Mouse (Mus musculus) liver, adult (tissue): Measurements from ENCODE around the gene Tspan18.

Experiments used
- GATA4 ChIP-seq: IDR thresholded peaks from 2 replicates; pipeline ENCODE4 v1.6.1; 2014; ENCODE audit warnings: mild to moderate bottlenecking, low read length; ENCODE audit not compliant: insufficient replicate concordance

Tspan18 gene

DNA sequence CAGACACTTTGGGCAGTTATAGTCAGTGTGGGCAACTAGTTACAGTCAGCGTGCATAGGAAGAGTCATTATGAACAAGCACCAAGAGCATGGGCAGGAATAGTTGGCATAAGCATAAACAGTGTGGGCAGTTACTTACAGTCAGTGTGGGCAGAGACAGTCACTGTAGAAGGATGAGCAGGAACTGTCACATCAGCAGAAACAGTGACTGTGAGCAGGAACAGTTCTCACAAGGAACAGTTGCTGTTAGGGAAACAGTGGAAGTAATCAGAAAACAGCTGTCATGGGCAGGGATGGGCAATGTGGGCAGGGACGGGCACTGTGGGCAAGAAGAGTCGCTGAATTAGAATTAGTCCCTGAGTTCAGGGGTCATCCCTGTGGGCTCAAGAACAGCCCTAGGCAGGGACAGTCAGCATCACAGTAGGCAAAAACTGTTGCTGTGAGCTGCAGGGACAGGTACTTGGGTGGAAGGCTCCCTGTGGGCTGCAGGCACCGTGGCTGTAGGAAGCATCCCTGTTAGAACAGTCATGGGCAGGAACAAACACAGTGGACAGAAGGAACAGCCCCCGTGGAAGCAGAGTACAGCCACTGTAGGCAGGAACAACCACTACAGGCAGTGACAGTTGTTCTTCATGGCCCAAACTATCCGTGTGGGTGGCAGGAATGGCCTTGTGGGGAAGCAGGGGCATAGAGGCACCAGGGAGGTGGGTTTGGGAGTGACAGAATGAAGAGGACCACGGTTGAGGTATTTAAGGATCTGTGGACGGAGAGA is 18.8 kb upstream of the Tspan18 start:
- TF ChIP-seq GATA4, result no peak

DNA sequence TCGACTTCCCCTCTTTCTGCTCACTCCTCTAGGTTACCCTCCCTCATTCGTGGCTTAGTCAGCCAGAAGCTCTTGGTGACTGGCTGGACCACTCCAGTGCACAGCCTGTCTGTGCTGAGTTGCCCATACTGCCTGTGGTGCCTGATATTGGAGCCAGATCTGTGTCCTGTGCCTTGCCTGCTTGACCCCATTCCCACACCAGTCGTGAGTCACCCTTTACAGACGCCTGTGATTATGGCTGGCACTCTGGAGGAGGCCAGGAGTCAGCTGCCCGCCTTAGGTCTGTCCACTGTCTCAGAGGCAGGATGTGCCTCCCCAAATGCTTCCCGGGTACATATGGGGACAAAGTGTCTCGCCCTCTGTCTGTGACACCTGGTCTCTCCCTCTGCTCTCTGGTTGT is 17.0 kb upstream of the Tspan18 start:
- no peak for TF ChIP-seq GATA4

- TF ChIP-seq GATA4, result no peak
Observed at GRCm38 (mm10) chr2:93347018-93347417, 12.7 kb upstream of the Tspan18 start.

DNA sequence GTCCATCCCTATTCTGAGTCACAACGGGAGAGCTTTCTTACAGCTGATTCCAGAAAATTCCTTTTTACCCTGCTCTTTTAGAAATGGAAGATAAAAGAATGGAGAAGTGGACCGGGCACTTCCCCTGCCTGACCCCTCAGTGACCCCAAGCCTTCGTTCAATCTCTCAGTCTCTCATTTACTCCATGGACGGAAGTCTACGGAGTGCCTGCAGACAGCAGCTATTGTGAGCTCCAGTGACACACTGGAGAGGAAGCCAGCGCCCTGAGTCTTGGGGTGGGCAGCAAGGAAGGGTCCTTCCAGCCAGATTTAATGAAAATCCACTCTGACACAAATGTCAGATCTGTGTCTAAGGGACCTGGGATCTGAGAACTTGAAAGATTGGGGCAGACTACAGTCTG is 12.3 kb upstream of the Tspan18 start:
- TF ChIP-seq GATA4, result no peak

DNA sequence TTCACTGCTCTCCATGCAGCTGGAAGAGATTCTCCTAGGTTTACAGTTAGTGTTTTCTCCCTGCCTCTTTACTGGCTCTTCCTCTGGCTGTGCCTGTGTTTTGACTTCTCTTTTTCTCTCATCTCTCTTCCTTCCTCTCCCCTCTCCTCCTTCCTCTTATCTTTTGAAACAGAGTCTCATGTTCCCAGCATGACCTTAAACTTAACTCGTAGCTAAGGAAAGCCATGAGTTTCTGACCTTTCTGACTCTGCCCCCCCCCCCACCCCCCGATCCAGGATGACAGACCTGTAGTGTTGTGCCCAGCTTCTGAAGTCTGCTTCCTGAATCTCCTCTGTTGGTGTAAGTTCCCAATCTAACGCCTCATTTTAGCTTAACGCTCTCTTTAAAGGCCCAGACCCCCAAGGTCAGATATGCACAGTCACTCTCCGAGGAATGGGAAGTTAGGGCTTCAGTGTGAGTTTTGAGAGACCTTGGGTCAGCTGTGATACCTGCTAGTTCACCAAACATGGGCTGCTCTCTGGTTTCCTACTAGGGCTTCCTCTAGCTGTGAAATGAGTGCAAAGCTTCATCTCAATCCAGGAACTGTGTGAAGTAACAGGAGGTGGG is 11.5 kb upstream of the Tspan18 start:
- TF ChIP-seq GATA4, result no peak

DNA sequence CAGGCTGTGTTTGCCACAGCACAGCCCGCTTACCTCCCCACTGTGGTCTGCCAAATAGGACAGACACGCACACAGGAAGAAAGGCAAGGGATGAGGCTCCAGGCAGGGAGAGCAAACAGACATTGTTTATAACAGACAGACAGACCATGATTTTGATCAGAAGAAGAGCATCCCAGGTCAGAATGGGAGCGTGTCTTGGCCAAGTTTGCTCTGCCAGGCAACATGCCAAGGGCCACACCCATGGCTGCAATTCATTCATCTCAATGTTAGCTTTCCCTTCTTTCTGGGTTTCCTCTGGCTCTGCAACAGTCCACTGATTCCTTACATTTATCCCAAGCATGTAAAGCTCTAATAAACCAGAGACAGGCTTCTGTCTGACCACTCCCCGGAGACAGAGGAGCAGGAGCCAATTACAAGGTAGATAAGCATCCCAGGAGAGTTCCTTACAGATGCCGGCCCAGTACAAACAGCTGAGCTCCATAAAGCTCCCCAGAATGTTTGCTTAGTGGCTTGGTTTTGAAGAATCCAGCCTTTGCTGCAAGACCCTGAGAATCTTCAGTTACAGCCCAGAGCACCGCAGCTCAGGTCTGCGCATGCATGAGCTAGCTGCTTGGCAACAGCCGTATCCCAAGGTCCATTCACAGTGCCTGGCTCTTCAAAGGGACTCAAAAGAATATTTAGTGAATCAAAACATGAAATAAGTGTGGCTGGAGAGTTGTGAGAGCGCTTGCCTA is 5.2 kb upstream of the Tspan18 start:
- TF ChIP-seq GATA4, result no peak

DNA sequence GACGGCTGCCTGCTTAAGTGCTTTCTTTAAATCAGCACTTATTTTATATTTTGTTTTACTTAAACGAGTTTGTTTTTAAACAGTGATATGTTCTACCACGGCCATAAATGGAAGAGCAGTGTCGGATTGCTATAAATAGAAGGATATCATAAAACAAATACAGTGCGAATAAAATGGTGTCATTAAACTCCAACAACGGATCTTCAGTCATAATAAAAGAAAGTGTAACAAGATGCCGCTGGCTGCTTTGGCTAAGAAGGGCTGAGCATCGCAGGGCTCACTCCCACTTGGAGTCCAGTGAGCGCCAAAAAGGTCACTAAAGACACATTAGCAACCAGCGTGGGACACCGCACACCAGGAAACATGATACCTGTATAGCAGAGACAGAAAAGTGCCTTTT is 1.7 kb upstream of the Tspan18 start:
- no peak for TF ChIP-seq GATA4

DNA sequence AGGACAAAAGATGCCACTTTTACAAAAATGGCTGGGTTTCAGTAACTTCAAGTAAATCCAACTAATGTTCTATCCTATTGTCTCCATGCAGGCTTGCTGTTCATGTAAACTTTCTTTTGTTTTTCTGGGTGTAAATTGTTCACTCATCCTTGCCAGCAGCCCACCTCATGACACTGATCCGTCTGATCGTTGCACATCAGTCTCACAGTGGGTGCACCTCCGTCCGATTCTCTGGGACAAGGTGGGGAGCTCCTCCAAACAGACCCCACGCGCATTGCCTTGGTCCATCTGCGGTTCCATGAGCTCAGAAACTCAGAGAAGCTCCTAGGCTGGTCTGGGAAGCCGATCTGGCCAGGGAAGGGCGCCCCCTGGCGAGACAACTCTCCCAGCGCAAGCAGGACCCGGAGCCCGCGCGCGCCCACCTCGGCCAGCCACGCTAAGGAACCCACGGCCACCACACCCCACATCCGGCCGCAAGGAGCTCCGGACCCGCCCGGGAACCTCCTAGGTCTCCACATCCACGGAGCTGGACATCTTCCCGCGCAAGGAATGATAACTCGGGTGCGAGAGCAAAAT is 976 bp downstream of the Tspan18 start:
- TF ChIP-seq GATA4, result no peak

GRCm38 (mm10) chr2:93332277-93332676 is 2.0 kb downstream of the Tspan18 start:
- TF ChIP-seq GATA4, result no peak

DNA sequence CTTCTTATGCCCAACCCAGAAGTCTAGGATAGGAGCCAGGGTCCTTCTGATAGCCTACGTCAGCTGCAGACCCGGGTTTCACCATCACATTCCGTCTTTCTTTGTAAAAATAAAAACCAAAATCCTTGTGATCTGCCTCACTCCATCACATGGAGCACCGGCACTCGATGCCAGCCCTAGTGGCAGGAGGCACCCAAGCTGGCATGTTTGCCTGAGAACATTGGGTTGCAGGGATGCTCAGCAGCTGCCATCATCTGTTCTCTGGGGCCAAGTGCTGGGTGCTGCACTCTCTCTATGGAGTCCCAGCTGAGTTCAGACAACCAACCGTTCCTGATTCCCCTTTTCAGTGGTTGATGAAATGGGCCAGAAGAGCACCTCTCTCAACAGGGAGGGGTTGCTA is 3.2 kb downstream of the Tspan18 start:
- TF ChIP-seq GATA4, result no peak

GRCm38 (mm10) chr2:93329120-93329519 is 5.2 kb downstream of the Tspan18 start:
- TF ChIP-seq GATA4, result no peak

GRCm38 (mm10) chr2:93327915-93328555 is 6.3 kb downstream of the Tspan18 start:
- no peak for TF ChIP-seq GATA4

GRCm38 (mm10) chr2:93324681-93325080 is 9.6 kb downstream of the Tspan18 start:
- no peak for TF ChIP-seq GATA4

- TF ChIP-seq GATA4, result no peak
Observed at GRCm38 (mm10) chr2:93321946-93322345, 12.4 kb downstream of the Tspan18 start.

DNA sequence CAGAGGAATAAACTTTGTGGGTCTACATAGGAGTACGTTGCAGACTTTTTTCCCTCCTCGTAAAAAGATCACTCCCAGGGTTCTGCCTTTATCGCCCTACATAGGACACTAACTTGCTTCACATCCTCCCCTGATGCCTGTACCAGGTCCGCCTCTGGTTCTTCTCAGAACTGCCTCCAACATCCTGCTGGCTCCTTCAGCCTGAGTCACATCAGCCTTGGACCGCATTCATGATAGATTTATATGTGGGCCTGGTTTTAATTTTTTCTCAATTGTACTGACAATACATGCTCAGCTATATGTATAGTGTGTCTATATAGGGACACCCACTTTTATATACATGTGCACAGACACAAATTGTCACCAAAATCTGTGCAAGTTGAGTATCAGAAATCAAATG is 14.0 kb downstream of the Tspan18 start:
- no peak for TF ChIP-seq GATA4
